Mouse (Mus musculus) heart, embryonic 12.5 days (tissue): Measurements from ENCODE around the gene Smco4. TPM values are rescaled to one million over a fixed set of nuclear protein-coding genes. Genes with fewer than 3 reads are reported as not detected.

Experiments used
- ATAC-seq: fragments of 200-750 bp; cut with Nextera tagmentation; 2 replicates; pipeline ENCODE4 v1.8.0; 2017; ENCODE audit warnings: moderate TSS enrichment, moderate library complexity; ENCODE audit not compliant: insufficient number of reproducible peaks, low FRiP score
- H3K27ac ChIP-seq: fragments of 300-500 bp; sonication (generic); 2 replicates; pipeline ENCODE4 v1.5.1; 2016; ENCODE audit warnings: mild to moderate bottlenecking, moderate library complexity; ENCODE audit not compliant: poor library complexity, severe bottlenecking
- H3K27me3 ChIP-seq: fragments of 300-500 bp; sonication (generic); replicated peaks from 2 replicates; pipeline ENCODE4 v1.6.1; 2016; ENCODE audit warnings: mild to moderate bottlenecking, moderate library complexity
- H3K36me3 ChIP-seq: fragments of 300-500 bp; sonication (generic); 2 replicates; pipeline ENCODE4 v1.6.1; 2016; ENCODE audit warnings: mild to moderate bottlenecking, moderate library complexity
- H3K4me1 ChIP-seq: fragments of 300-500 bp; sonication (generic); replicated peaks from 2 replicates; pipeline ENCODE4 v1.6.1; 2016; ENCODE audit warnings: mild to moderate bottlenecking
- H3K4me2 ChIP-seq: fragments of 300-500 bp; sonication (generic); 2 replicates; pipeline ENCODE4 v1.6.1; 2016; ENCODE audit warnings: mild to moderate bottlenecking, moderate library complexity
- H3K4me3 ChIP-seq: fragments of 300-500 bp; sonication (generic); 2 replicates; pipeline ENCODE4 v1.5.1; 2016; ENCODE audit warnings: mild to moderate bottlenecking
- H3K9ac ChIP-seq: fragments of 300-500 bp; sonication (generic); 2 replicates; pipeline ENCODE4 v1.6.1; 2016; ENCODE audit warnings: mild to moderate bottlenecking, moderate library complexity
- H3K9me3 ChIP-seq: fragments of 300-500 bp; sonication (generic); replicated peaks from 2 replicates; pipeline ENCODE4 v1.6.1; 2016; ENCODE audit warnings: mild to moderate bottlenecking, moderate library complexity
- WGBS: fragments of 180-500 bp; shearing (Covaris S2); methylation state at CpG from one replicate; pipeline ENCODE4 v1.1.7; 2016; 5-methylcytosine and 5-hydroxymethylcytosine counted together
- polyA plus RNA-seq: library from polyadenylated mRNA; unstranded; fragments of >200 nt; fragmentation: Nextera tagmentation; extraction: Ambion mirVana; gene quantifications from 2 replicates; pipeline ENCODE4 v1.2.1, GENCODE M21; 2016

The Smco4 gene
- polyA plus RNA-seq = 0.91 and 1.9 TPM in 2 replicates

DNA sequence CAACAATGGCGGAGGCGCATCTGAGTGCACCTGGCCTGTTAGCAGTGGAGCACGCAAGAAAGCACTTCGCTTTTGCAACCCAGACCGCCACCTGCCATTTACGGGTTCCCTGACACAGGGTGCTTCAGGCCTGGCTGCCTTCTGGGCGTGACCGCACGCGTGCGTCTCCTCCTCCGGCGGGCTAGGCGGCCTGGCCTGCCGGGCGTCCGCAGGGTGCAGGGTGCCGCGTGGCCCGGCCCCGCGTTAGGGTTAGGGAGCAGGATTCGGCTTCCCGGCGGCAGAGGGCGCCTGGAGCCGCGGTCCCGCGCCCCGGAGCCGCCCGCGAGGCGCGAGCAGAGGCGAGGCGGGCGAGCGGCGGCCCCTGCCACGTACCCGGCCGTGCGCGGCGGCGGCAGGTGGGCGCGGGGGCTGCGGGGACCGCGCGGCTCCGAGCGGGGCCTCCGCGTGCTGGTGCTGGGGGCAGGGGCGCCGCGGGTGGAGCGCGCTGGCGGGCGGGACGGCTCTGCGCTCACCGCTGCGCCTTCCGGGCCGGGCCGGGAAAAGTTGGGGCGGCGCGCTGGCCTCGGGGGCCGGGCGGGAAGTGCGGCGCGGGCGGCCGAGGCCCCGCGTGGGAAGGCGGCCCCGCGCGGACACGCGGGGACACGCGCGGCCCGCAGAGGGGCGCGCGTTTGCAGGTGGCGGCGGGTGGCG, at the start of gene Smco4:
Gene Smco4, plus strand, starts transcription at position 198 of the 690 bp plus-strand sequence.
- Histone ChIP-seq H3K9ac (peak within 1 kb of the TSS; percentile 94), H3K36me3 (no peaks in the 10 kb centered on the region), H3K4me2 (peak within 1 kb of the TSS; percentile 97), H3K9me3 (no peaks in the 10 kb centered on the region), H3K27me3 (no peaks in the 10 kb centered on the region), H3K27ac (peak within 1 kb of the TSS; percentile 24; the same call in 1 of the 2 replicates), H3K4me3 (peak within 1 kb of the TSS; percentile 93), H3K4me1 (peaks cover 45% of the 10 kb centered on the region)
- ATAC-seq = peak; percentile 86
- WGBS = 2% methylated on average over 86 of the region's 101 CpGs

- ATAC-seq = no peak
These were observed 45.8 kb upstream of the Smco4 start for GRCm38 (mm10) chr9:15447397-15447796.

GRCm38 (mm10) chr9:15450921-15451320, 42.3 kb upstream of the Smco4 start:
- H3K4me1 ChIP-seq = no peaks in the 10 kb centered on the region
- no peak overlapping the region for H3K9ac ChIP-seq
- ATAC-seq = no peak
- H3K36me3 ChIP-seq = no peaks in the 10 kb centered on the region
- H3K4me3 ChIP-seq = no peak overlapping the region
- no peak overlapping the region for H3K27ac ChIP-seq
- WGBS = 69% methylated on average over 5 of the region's 5 CpGs
- no peaks in the 10 kb centered on the region for H3K27me3 ChIP-seq
- no peaks in the 10 kb centered on the region for H3K9me3 ChIP-seq
- no peak overlapping the region for H3K4me2 ChIP-seq

More at GRCm38 (mm10) chr9:15447397-15447796, 45.8 kb upstream of the Smco4 start:
- Histone ChIP-seq H3K4me3 (no peak overlapping the region), H3K27ac (no peak overlapping the region), H3K36me3 (no peaks in the 10 kb centered on the region), H3K9me3 (no peaks in the 10 kb centered on the region), H3K4me1 (no peaks in the 10 kb centered on the region), H3K27me3 (no peaks in the 10 kb centered on the region), H3K9ac (no peak overlapping the region), H3K4me2 (no peak overlapping the region)
- WGBS = 78% methylated on average over 2 of the region's 2 CpGs

DNA sequence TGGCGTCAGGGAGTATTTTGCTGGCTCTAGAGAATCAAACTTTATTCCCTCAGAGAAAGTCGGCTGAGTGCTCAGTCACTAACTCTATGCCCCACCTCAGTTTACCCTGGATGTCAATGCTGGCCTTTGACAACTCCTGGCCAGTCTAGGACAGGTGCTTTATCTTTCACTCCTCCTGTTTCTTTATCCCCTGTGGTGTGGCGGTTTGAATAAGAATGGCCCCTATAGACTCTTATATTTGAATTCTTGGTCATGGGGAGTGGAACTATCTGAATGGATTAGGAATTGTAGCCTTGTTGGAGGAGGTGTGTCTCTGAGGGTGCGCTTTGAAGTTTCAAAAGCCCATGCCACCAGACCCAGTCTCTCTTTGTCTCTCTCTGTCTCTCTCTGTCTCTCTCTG, 21.0 kb upstream of the Smco4 start:
- no peaks in the 10 kb centered on the region for H3K4me1 ChIP-seq
- 67% methylated on average over 4 of the region's 4 CpGs for WGBS
- ATAC-seq = no peak

DNA sequence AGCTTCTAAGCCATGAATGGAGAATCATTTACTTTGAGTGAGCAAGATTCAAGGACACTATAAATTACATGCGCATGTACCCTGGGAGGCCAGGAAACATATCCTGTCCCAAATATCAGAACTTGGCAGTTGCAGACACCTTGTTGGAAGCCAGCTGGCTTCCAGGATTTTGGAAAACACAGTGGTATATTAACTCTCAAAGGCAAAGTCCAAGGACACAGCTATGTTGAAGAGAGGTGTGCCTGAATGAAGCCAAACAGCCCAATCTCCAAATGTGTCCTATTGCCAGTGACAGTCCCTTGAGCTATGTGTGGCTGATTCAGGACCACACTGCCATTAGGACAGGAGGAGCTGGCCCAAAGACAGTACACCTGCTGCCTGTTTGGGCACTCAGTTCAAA, 20.0 kb upstream of the Smco4 start:
- H3K9ac ChIP-seq = no peak overlapping the region
- no peaks in the 10 kb centered on the region for H3K27me3 ChIP-seq
- H3K4me1 ChIP-seq = no peaks in the 10 kb centered on the region
- no peak for ATAC-seq
- 91% methylated on average over 1 of the region's 1 CpGs for WGBS
- H3K9me3 ChIP-seq = no peaks in the 10 kb centered on the region
- H3K4me3 ChIP-seq = no peak overlapping the region
- no peak overlapping the region for H3K4me2 ChIP-seq
- no peaks in the 10 kb centered on the region for H3K36me3 ChIP-seq
- no peak overlapping the region for H3K27ac ChIP-seq

More for the DNA sequence above, 21.0 kb upstream of the Smco4 start:
- H3K9me3 ChIP-seq = 0 out of 2 replicates have a peak, but pooled peaks cover 1% of the 10 kb centered on the region
- no peaks in the 10 kb centered on the region for H3K36me3 ChIP-seq
- H3K4me2 ChIP-seq = no peak overlapping the region
- no peak overlapping the region for H3K4me3 ChIP-seq
- no peaks in the 10 kb centered on the region for H3K27me3 ChIP-seq
- H3K9ac ChIP-seq = no peak overlapping the region
- no peak overlapping the region for H3K27ac ChIP-seq

DNA sequence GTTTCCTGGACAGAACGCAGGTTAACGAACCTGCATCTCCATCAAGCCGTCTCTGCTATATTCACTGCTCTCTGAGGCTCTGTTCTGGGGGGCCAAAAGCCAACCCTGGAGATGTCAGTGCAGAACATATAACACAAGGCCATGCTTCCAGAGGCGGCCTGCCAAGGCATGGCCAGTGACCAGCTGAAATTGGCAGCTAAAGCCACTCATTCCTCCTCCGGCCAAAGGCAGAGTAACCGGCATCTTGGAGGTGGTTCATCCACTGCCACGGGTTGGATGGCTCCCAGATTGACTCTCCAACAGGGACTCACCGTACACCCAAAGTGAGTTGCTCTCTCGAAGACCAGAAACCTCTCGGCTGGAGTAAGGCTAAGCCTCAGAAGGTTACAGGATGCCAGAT, 15.7 kb upstream of the Smco4 start:
- Histone ChIP-seq H3K9ac (no peak overlapping the region), H3K9me3 (no peaks in the 10 kb centered on the region), H3K27ac (no peak overlapping the region), H3K36me3 (no peaks in the 10 kb centered on the region), H3K27me3 (no peaks in the 10 kb centered on the region), H3K4me1 (no peaks in the 10 kb centered on the region), H3K4me2 (no peak overlapping the region), H3K4me3 (no peak overlapping the region)
- ATAC-seq = no peak
- 82% methylated on average over 10 of the region's 10 CpGs for WGBS

DNA sequence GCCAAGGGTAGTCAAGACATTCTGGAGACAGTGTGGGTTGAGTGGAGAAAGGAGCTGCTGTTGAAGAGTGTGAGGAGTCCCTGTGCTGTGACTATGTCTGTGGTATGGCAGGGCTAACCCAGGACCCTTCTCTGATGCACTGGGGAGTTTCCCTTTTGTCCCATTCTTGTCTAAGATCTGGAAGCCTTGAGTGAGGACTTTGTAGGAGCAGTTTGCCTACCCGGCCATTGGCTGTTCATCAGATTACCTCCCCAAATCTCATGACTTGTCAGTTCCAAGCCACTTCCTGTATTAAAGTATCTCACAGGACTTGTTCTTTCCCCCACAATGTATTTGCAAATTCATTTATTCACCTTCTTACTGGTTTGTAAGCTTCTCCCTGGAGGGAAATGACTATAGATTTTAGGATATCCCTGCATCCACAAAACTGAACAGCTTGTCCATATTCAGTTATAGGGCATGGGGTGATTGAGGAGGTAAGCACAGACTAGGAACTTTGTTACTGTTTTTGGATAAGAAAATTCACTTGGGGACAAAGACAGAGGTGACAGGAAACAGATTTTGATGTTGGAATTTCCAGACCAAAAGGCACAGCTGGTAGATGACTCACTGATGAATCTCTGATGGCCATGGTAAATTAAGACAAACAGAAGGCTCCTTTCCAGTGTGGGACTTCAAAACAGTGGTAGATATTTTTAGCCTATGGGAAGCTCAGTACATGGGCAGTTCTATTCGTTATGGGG, 5.4 kb upstream of the Smco4 start:
- ATAC-seq = no peak
- no peak overlapping the region for H3K9ac ChIP-seq
- no peaks in the 10 kb centered on the region for H3K9me3 ChIP-seq
- H3K36me3 ChIP-seq = no peaks in the 10 kb centered on the region
- no peaks in the 10 kb centered on the region for H3K27me3 ChIP-seq
- 41% methylated on average over 2 of the region's 2 CpGs for WGBS
- no peak overlapping the region for H3K4me2 ChIP-seq
- H3K4me3 ChIP-seq = no peak overlapping the region
- H3K27ac ChIP-seq = no peak overlapping the region
- peaks cover 12% of the 10 kb centered on the region; the same call in 1 of the 2 replicates for H3K4me1 ChIP-seq

DNA sequence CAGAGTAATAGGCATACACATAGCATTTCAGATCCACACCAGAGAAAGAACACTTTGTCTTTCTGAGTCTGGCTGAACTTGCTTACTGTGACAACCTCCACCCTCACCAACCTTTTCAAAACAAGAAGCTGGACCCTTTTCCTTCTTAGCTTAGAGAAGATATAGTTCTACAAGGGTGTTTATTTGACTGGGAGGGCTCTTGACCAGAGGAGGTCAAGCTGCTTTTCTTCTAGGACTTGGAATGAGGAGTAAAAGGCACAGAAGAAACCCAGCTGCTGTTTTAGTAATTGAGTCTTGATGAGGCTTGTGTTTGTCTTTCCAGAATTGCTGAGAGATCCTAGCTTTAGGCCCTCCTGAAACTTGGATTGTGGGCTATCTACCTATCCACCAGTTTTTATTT, 3.9 kb upstream of the Smco4 start:
- ATAC-seq = no peak
- H3K36me3 ChIP-seq = no peaks in the 10 kb centered on the region
- H3K9ac ChIP-seq = no peak overlapping the region
- H3K27ac ChIP-seq = no peak overlapping the region
- no peak overlapping the region for H3K4me2 ChIP-seq
- no peaks in the 10 kb centered on the region for H3K9me3 ChIP-seq
- H3K27me3 ChIP-seq = no peaks in the 10 kb centered on the region
- H3K4me3 ChIP-seq = no peak overlapping the region
- peaks cover 14% of the 10 kb centered on the region for H3K4me1 ChIP-seq

DNA sequence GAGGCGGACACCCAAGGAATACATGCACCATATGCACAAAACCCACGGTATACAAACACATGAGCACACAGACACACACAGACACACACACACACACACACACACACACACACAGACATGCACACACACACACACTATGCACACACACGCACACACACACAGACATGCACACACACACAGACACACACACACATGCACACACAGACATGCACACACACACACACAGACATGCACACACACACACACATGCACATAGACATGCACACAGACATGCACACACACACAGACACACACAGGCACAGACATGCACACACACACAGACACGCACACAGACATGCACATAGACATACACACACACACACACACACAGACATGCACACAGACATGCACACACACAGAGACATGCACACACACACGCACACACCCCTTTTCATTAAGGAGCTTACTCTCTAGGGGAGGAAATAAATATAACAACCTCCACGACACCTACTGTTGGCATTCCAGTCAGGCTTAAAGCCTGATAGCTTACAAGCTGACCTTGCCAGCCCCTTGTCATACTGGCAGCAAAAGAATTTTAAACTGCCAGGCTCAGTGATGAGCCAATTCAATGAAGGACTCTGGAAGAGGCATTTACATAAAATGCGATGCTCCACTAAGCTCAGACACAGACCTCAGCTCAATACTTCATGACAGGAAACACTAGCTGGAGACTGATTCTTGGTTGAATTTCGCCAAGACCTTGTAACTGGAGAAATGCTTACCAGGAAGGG, 2.7 kb upstream of the Smco4 start:
- Histone ChIP-seq H3K9me3 (no peaks in the 10 kb centered on the region), H3K27ac (no peak overlapping the region), H3K4me2 (no peak overlapping the region), H3K4me1 (peaks cover 25% of the 10 kb centered on the region), H3K4me3 (no peak overlapping the region), H3K9ac (no peak overlapping the region), H3K36me3 (no peaks in the 10 kb centered on the region), H3K27me3 (no peaks in the 10 kb centered on the region)
- 69% methylated on average over 8 of the region's 8 CpGs for WGBS
- ATAC-seq = no peak

- no peak for ATAC-seq
- H3K27ac ChIP-seq = no peak overlapping the region
- peaks cover 37% of the 10 kb centered on the region for H3K4me1 ChIP-seq
- H3K4me2 ChIP-seq = no peak overlapping the region
- H3K27me3 ChIP-seq = no peaks in the 10 kb centered on the region
- 83% methylated on average over 4 of the region's 4 CpGs for WGBS
- no peak overlapping the region for H3K4me3 ChIP-seq
- no peaks in the 10 kb centered on the region for H3K9me3 ChIP-seq
- no peaks in the 10 kb centered on the region for H3K36me3 ChIP-seq
- no peak overlapping the region for H3K9ac ChIP-seq
These were observed 1.5 kb upstream of the Smco4 start for GRCm38 (mm10) chr9:15491686-15492085.

GRCm38 (mm10) chr9:15492401-15492800, 831 bp upstream of the Smco4 start:
- peaks cover 40% of the 10 kb centered on the region for H3K4me1 ChIP-seq
- ATAC-seq = no peak
- 80% methylated on average over 9 of the region's 9 CpGs for WGBS
- no peak overlapping the region for H3K4me2 ChIP-seq
- no peaks in the 10 kb centered on the region for H3K27me3 ChIP-seq
- H3K27ac ChIP-seq = no peak overlapping the region
- no peaks in the 10 kb centered on the region for H3K9me3 ChIP-seq
- H3K4me3 ChIP-seq = no peak overlapping the region
- no peaks in the 10 kb centered on the region for H3K36me3 ChIP-seq
- H3K9ac ChIP-seq = no peak overlapping the region
